Mouse (Mus musculus) forebrain, embryonic 13.5 days (tissue): ENCODE data around the gene Isoc2a. TPM values are rescaled to one million over a fixed set of nuclear protein-coding genes. Genes with fewer than 3 reads are reported as not detected.

Experiments
- ATAC-seq: fragments of 200-750 bp; cut with Nextera tagmentation; 2 replicates; pipeline ENCODE4 v1.8.0; 2017
- H3K27ac ChIP-seq: fragments of 300-500 bp; sonication (generic); 2 replicates; pipeline ENCODE4 v1.5.1; 2015; ENCODE audit warnings: inconsistent platforms, mild to moderate bottlenecking, moderate library complexity
- H3K27me3 ChIP-seq: fragments of 300-500 bp; sonication (generic); 2 replicates; pipeline ENCODE4 v1.6.1; 2015; ENCODE audit warnings: mild to moderate bottlenecking, inconsistent platforms
- H3K36me3 ChIP-seq: fragments of 300-500 bp; sonication (generic); 2 replicates; pipeline ENCODE4 v1.6.1; 2015; ENCODE audit warnings: mild to moderate bottlenecking, inconsistent platforms; ENCODE audit not compliant: poor library complexity, severe bottlenecking
- H3K4me1 ChIP-seq: fragments of 300-500 bp; sonication (generic); 2 replicates; pipeline ENCODE4 v1.6.1; 2015; ENCODE audit warnings: inconsistent platforms
- H3K4me2 ChIP-seq: fragments of 300-500 bp; sonication (generic); 2 replicates; pipeline ENCODE4 v1.6.1; 2015; ENCODE audit warnings: inconsistent platforms, mild to moderate bottlenecking, moderate library complexity
- H3K4me3 ChIP-seq: fragments of 300-500 bp; sonication (generic); 2 replicates; pipeline ENCODE4 v1.5.1; 2015; ENCODE audit warnings: mild to moderate bottlenecking, inconsistent platforms
- H3K9ac ChIP-seq: fragments of 300-500 bp; sonication (generic); 2 replicates; pipeline ENCODE4 v1.6.1; 2015; ENCODE audit warnings: mild to moderate bottlenecking, inconsistent platforms
- H3K9me3 ChIP-seq: fragments of 300-500 bp; sonication (generic); replicated peaks from 2 replicates; pipeline ENCODE4 v1.6.1; 2016; ENCODE audit warnings: inconsistent platforms
- WGBS: fragments of 180-500 bp; shearing (Covaris S2); methylation state at CpG from one replicate; pipeline ENCODE4 v1.1.7; 2015; 5-methylcytosine and 5-hydroxymethylcytosine counted together
- polyA plus RNA-seq: library from polyadenylated mRNA; unstranded; fragments of >200 nt; fragmentation: Nextera tagmentation; extraction: Ambion mirVana; gene quantifications from 2 replicates; pipeline ENCODE4 v1.2.1, GENCODE M21; 2015

Gene Isoc2a
- polyA plus RNA-seq, 1 experiment from 2014 or later = 0.77 TPM

- ATAC-seq = no peak
- Histone ChIP-seq H3K4me3 (no peak overlapping the region), H3K9ac (peak overlapping the region; percentile 73), H3K4me1 (peaks cover 71% of the 10 kb centered on the region), H3K27me3 (no peaks in the 10 kb centered on the region), H3K4me2 (peak overlapping the region; percentile 74), H3K36me3 (peaks cover 43% of the 10 kb centered on the region), H3K27ac (peak overlapping the region; percentile 99), H3K9me3 (no peaks in the 10 kb centered on the region)
- WGBS = 59% methylated on average over 23 of the region's 23 CpGs
These were observed 44.2 kb downstream of the Isoc2a start for GRCm38 (mm10) chr7:4920976-4921823.

- Histone ChIP-seq H3K9me3 (no peaks in the 10 kb centered on the region), H3K36me3 (peaks cover 43% of the 10 kb centered on the region), H3K27ac (peak within 1 kb of the TSS; percentile 99), H3K27me3 (no peaks in the 10 kb centered on the region), H3K9ac (peak within 1 kb of the TSS; percentile 73), H3K4me1 (peaks cover 67% of the 10 kb centered on the region), H3K4me2 (peak within 1 kb of the TSS; percentile 74), H3K4me3 (peak within 1 kb of the TSS; percentile 43)
- 21% methylated on average over 8 of the region's 8 CpGs for WGBS
- ATAC-seq = no peak
These were observed 45.0 kb downstream of the Isoc2a start, which contains the start of gene Nat14 for GRCm38 (mm10) chr7:4921824-4922482. Gene Nat14, plus strand, starts transcription at chr7:4922028.

- H3K4me1 ChIP-seq = peaks cover 62% of the 10 kb centered on the region
- 2% methylated on average over 14 of the region's 14 CpGs for WGBS
- peak overlapping the region; percentile 74 for H3K4me2 ChIP-seq
- H3K9ac ChIP-seq = peak overlapping the region; percentile 73
- ATAC-seq = peak; percentile 81
- H3K27me3 ChIP-seq = no peaks in the 10 kb centered on the region
- peak overlapping the region; percentile 99 for H3K27ac ChIP-seq
- H3K4me3 ChIP-seq = peak overlapping the region; percentile 43
- no peaks in the 10 kb centered on the region for H3K9me3 ChIP-seq
- H3K36me3 ChIP-seq = peaks cover 41% of the 10 kb centered on the region
These were observed 45.6 kb downstream of the Isoc2a start for GRCm38 (mm10) chr7:4922508-4922907.

DNA sequence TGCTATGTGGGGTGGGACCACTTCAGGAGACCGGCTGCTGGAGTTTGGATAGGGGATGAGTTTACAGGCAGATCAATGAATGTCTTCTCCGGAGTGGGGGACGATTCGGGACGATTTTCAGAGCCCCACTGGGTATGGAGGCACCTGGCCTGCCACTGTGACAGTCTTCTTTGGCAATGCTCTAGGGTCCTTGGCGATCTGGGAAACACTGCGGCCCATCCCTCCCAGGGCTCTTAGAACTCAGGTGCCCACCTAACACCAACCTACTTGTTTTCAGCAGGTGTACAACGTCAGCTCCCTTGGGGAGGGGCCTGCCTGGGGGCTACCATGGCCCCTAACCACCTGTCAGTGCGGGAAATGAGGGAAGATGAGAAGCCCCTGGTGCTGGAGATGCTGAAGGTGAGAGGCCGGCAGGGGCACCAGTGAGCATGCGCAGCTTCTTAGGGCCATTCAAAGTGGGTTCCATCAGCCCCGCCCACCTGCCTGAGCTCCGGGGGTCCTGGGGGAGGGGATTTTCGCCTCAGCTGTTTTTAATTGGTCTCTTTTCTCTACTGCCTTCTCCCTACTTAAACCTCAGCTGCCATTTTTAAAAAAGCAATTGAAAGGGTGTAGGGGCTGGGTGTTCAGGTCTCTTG, 46.1 kb downstream of the Isoc2a start:
- Histone ChIP-seq H3K4me1 (peaks cover 58% of the 10 kb centered on the region), H3K9ac (peak overlapping the region; percentile 73), H3K36me3 (peaks cover 35% of the 10 kb centered on the region), H3K27me3 (no peaks in the 10 kb centered on the region), H3K9me3 (no peaks in the 10 kb centered on the region), H3K4me3 (peak overlapping the region; percentile 43), H3K27ac (peak overlapping the region; percentile 99), H3K4me2 (peak overlapping the region; percentile 74)
- WGBS = under 1% methylated on average over 14 of the region's 14 CpGs
- peak; percentile 58 for ATAC-seq

DNA sequence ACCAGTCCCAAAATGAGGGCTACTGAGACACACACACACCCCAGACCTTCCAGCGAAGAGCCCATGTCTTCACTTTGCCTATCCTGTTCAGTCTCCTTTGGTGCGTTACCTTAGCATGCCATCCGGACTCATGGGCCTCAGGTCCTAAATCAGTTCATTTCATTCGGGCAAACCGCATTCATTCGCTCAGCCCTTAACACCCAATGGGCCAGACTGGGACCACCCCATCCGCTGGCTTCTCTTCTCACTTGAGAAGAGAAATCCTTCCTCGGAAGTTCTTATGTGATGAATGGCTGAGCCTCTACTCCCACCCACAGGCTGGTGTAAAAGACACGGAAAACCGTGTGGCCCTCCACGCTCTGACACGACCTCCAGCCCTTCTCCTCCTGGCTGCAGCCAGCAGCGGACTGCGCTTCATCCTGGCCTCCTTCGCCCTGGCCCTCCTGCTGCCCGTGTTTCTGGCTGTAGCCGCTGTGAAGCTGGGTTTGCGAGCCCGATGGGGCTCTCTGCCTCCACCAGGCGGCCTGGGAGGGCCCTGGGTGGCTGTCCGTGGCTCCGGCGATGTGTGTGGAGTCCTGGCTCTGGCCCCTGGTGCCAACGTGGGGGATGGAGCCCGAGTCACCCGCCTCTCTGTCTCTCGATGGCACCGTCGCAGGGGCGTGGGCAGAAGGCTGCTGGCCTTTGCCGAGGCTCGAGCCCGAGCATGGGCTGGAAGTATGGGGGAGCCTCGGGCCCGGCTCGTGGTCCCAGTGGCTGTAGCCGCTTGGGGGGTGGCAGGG, 46.8 kb downstream of the Isoc2a start:
- H3K4me1 ChIP-seq = peaks cover 58% of the 10 kb centered on the region
- WGBS = 4% methylated on average over 37 of the region's 37 CpGs
- no peak for ATAC-seq

DNA sequence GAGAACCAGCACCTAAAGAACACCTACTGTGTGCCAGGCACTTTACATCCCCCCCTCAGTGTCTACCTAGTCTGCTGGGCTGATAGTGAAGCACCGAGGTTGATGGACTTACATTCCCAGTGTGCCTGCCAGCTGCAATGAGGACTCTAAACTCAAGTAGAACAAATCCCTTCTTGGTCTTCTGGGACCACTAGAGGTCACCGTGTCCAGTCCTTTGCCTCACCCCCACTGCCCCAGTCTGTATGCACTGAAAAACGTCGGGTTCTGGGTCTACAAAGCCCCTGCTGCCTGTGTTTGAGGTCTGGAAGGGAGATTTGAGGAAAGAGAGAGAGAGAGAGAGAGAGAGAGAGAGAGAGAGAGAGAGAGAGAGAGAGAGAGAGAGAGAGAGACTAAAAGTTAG, 47.5 kb downstream of the Isoc2a start:
- H3K4me3 ChIP-seq = peak overlapping the region; percentile 43; the same call in 1 of the 2 replicates

More for the DNA sequence above, 46.8 kb downstream of the Isoc2a start:
- H3K27me3 ChIP-seq = no peaks in the 10 kb centered on the region
- H3K9me3 ChIP-seq = no peaks in the 10 kb centered on the region
- H3K4me3 ChIP-seq = peak overlapping the region; percentile 43
- H3K9ac ChIP-seq = peak overlapping the region; percentile 73
- peak overlapping the region; percentile 99 for H3K27ac ChIP-seq
- H3K36me3 ChIP-seq = peaks cover 28% of the 10 kb centered on the region
- peak overlapping the region; percentile 74 for H3K4me2 ChIP-seq

DNA sequence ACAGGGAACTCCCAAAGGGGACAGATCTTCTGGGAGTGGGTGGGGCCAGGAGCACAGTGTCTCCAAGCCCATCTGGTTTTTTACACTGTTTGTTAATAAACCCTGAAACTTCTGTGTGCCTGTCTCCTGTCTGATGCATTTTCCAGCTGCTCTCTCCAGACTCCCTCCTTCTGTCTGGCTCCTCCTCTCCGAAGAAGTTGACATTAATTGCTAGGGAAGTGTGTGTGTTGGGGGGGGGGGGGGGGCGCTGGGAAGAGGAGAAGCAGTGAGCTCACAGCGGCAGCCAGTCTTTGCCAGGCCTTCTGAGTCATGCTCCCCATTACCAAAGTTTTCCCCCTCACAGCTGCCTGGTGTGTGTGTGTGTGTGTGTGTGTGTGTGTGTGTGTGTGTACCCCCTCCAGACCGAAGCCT, 47.9 kb downstream of the Isoc2a start:
- peak overlapping the region; percentile 55; the same call in 1 of the 2 replicates for H3K9ac ChIP-seq
- ATAC-seq = no peak

More for the DNA sequence above, 47.5 kb downstream of the Isoc2a start:
- H3K4me2 ChIP-seq = peak overlapping the region; percentile 74
- peak overlapping the region; percentile 73 for H3K9ac ChIP-seq
- H3K4me1 ChIP-seq = peaks cover 58% of the 10 kb centered on the region
- 0% methylated on average over 4 of the region's 4 CpGs for WGBS
- no peak for ATAC-seq
- peaks cover 21% of the 10 kb centered on the region for H3K36me3 ChIP-seq
- peak overlapping the region; percentile 99 for H3K27ac ChIP-seq
- H3K27me3 ChIP-seq = no peaks in the 10 kb centered on the region
- no peaks in the 10 kb centered on the region for H3K9me3 ChIP-seq

DNA sequence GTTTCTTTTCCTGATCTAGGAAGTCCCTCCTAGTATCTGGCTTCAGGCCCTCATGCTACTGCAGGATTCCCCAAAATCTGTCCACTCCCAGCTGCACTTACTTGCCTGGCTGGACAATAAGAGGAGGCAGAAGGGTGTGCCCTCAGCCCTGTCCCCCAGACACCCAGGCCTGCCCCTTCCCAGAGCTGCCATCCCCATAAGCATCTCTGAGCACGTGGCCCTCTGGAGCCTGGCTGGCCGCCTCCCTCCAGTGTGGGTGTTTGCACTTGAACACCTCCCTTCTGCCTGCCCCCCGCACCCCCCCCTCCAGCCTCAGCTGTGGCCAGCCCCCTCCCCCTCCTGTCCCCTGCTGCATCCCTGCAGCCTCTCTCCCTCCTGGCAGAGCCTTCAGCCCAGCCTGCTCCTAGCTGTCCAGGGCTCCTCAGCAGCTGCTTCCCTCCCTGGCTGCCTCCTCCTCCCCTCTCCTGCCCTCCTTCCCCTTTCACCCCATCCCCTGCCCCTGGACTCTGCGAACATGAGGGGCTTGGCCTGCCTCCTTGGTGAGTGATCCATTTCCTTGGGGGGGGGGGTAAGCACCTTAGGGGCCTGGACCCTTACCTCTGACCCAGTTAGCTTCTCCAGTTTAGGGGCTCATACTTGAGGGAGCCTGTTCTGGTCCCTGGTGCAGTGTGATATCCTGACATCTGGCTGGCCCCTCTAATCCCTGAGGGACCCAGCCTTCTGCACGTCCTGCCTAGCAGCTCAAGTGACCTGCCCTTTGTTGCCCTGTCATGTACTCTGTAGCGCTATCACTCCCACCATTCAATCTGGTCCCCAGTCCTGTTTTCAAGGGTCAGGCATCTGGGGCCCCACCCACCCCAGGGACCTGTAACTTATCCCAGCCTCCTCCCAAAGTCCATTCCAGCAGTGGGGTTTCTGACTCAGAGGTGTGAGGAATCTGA, 48.8 kb downstream of the Isoc2a start, which contains the start of gene Ssc5d:
Gene Ssc5d (plus strand): TSS at position 345 of the 941 bp plus-strand sequence.
- no peaks in the 10 kb centered on the region for H3K9me3 ChIP-seq
- H3K27me3 ChIP-seq = no peaks in the 10 kb centered on the region
- no peak within 1 kb of the TSS for H3K4me3 ChIP-seq
- ATAC-seq = no peak
- H3K4me1 ChIP-seq = peaks cover 58% of the 10 kb centered on the region
- peaks cover 9% of the 10 kb centered on the region for H3K36me3 ChIP-seq
- peak within 1 kb of the TSS; percentile 99 for H3K27ac ChIP-seq
- 10% methylated on average over 6 of the region's 6 CpGs for WGBS
- peak within 1 kb of the TSS; percentile 73 for H3K9ac ChIP-seq
- H3K4me2 ChIP-seq = peak within 1 kb of the TSS; percentile 74

More for the DNA sequence above, 47.9 kb downstream of the Isoc2a start:
- Histone ChIP-seq H3K36me3 (peaks cover 17% of the 10 kb centered on the region), H3K9me3 (no peaks in the 10 kb centered on the region), H3K4me2 (peak overlapping the region; percentile 74), H3K4me3 (no peak overlapping the region), H3K27ac (peak overlapping the region; percentile 99), H3K4me1 (peaks cover 58% of the 10 kb centered on the region), H3K27me3 (no peaks in the 10 kb centered on the region)
- WGBS = 0% methylated on average over 2 of the region's 4 CpGs

DNA sequence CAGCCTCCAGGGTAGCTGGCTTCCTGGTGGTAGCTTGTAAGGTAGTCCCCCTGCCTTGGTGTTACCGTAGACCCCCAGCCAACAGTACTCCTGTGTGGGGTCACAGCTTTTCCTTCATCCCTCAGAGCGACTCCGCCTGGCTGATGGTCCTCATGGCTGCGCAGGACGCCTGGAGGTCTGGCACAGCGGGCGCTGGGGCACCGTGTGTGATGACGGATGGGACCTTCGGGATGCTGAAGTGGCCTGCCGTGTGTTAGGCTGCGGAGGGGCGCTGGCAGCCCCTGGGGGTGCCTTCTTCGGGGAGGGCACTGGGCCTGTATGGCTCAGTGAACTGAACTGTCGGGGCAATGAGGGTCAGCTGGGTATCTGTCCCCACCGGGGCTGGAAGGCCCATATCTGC, 49.9 kb downstream of the Isoc2a start:
- WGBS = 78% methylated on average over 16 of the region's 16 CpGs
- no peaks in the 10 kb centered on the region for H3K27me3 ChIP-seq
- H3K9me3 ChIP-seq = no peaks in the 10 kb centered on the region
- no peak for ATAC-seq
- H3K4me3 ChIP-seq = no peak overlapping the region
- no peak overlapping the region for H3K27ac ChIP-seq
- H3K4me2 ChIP-seq = no peak overlapping the region
- no peaks in the 10 kb centered on the region for H3K36me3 ChIP-seq
- peaks cover 46% of the 10 kb centered on the region for H3K4me1 ChIP-seq
- H3K9ac ChIP-seq = no peak overlapping the region

GRCm38 (mm10) chr7:4927711-4928110, 50.8 kb downstream of the Isoc2a start:
- H3K9ac ChIP-seq = no peak overlapping the region
- no peaks in the 10 kb centered on the region for H3K36me3 ChIP-seq
- H3K9me3 ChIP-seq = no peaks in the 10 kb centered on the region
- no peak for ATAC-seq
- peaks cover 38% of the 10 kb centered on the region for H3K4me1 ChIP-seq
- WGBS = 62% methylated on average over 8 of the region's 8 CpGs
- no peak overlapping the region for H3K27ac ChIP-seq
- no peak overlapping the region for H3K4me2 ChIP-seq
- H3K27me3 ChIP-seq = no peaks in the 10 kb centered on the region
- H3K4me3 ChIP-seq = no peak overlapping the region
